Mouse (Mus musculus): ENCODE measurements at regions not wholly inside any gene's neighbourhood (a gene's known extent, or its start where the extent isn't known, plus 50 kb on each side); places are given as distances from the start of the nearest gene placed in this dataset.

DNA sequence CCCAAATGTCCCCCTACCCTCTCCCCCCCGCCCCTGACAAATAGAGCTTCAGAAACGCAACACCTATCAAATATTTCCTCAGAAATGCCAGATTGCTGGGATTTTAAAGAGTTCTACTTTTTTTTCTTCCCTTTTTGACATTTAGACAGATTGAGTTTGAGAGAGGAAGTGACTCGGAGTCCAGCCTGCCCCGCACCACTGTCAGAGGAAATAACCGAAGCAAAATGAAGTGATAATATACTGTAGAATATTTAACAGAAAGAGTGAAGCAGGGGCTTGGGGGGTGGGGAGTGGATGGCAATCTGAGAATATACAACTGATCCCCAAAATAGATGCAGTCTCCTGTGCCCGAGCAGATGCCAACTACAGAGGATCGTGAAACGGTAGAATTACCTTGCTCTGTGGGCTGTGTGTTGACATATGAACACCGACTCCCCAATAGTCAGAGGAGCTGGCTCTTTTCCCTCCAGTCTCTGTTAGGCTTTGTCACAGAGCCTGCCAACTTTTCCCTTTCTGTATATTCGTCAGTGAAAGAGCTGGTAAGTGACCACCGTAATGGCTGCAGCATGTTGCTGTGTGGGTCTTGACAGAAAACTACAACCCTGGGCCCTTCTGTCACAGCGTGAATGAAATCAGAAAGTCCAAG lies 2800.9 kb upstream of the Gm7489 start:
- ATAC-seq (ENCODE audit: insufficient number of reproducible peaks, low FRiP score, low TSS enrichment), result peak; percentile 64; the same call in 1 of the 2 replicates

DNA sequence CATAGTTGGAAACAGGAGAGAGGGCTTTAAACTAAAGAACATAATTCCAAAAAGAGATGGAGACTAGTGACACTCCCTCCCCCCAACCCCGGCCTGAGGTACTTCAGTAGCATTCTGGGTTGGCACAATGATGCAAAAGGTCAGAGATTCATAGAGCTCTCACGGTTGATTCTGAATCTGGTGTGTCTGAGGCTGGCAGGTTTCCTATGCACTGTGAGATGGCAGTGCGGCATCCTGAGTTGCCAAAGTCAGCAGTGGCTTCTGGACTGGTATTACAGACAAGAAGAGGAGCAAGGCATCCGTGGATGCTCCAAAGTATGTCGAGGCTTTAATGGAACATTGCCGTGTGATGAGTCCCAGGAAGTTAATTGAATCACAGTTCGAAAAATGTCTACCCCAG lies 2791.8 kb upstream of the Gm7489 start:
- no peak for ATAC-seq (ENCODE audit: insufficient number of reproducible peaks, low FRiP score, low TSS enrichment)

DNA sequence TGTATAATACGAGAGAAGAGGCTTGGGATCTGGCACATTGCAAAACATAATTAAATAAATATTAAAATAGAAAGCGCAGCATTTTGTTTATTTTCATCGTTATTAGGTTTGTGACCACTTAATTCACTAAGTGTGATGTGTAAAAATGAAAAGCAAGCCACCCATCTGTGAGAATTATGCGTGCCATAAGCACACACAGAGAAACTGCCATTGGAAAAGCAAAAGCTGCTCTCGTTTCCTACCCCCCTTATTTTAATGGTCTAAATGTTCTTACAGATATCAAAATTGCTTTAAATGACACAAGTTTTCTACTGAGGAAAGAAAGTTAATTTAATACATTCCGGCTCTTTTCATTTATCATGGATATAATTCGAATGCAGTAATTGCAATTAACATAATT lies 2780.8 kb upstream of the Gm7489 start:
- no peak for ATAC-seq (ENCODE audit: insufficient number of reproducible peaks, low FRiP score, low TSS enrichment)

DNA sequence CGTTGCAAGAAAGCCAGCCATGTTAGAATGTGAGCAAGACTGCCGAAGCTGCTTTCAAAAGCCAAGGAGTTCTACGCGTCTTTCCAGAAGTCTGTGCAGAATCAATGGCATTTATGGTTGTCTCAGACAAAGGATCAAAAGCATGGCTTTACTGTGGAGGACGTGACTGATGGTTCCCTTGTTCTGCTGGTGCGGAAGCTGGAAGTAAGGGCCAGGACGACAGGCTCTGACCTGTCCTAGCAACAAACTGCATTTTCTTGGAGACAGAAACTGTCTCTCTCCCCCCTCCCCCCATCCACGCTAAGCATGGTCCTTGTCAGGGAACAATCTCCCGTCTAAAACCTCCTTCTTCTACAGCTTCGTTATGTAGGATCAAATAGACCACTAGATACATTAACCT lies 2780.3 kb upstream of the Gm7489 start:
- no peak for ATAC-seq (ENCODE audit: insufficient number of reproducible peaks, low FRiP score, low TSS enrichment)

DNA sequence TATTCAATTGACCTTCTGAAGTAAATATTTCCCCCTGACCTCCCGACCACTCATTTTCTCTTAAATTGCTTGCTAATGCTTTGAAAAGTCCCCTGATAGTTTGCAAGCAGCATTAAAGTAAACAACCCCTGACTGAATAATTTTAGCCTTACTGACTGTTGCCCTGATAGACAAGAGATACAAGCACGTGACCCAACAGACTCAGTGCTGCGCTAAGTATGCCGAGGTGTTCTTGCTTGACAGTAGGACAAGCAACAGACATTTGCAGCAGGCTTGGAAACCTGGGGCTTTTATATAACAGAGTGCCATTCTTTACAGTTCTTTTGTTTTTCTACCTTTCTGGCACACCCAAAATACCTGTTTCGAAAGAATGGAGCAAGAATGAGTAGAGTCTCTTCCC lies 2779.9 kb upstream of the Gm7489 start:
- ATAC-seq (ENCODE audit: insufficient number of reproducible peaks, low FRiP score, low TSS enrichment), result no peak

DNA sequence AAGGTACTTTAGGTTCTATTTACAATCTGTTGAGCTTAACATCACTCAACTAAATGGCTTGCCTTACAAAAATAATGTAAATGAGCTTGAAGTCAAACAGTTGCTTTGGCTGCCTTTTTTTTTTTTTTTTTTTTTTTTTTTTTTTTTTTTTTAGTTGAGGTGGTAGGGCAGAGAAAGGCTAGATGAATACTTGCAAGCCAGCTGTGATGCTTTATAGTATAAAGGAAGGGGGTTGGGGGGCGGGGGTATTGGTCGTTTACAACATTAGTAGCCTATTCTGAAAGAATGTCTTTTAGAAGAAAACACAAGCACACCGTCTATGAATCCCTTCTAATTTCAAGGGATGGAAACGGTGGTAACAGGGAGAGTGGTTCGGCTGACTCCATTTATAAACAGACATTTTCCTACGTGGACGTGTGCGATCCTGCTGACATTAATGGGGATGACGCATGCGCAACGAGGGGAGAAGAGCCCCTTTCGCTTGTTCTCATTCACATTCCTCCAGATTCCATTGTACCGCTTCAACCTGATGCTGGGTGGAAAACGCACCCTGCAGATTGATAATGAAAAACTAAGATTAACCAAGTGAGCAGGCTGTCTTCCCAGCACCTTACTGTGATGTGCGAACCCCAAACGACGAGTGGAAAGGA lies 2779.2 kb upstream of the Gm7489 start:
- ATAC-seq (ENCODE audit: insufficient number of reproducible peaks, low FRiP score, low TSS enrichment), result no peak

DNA sequence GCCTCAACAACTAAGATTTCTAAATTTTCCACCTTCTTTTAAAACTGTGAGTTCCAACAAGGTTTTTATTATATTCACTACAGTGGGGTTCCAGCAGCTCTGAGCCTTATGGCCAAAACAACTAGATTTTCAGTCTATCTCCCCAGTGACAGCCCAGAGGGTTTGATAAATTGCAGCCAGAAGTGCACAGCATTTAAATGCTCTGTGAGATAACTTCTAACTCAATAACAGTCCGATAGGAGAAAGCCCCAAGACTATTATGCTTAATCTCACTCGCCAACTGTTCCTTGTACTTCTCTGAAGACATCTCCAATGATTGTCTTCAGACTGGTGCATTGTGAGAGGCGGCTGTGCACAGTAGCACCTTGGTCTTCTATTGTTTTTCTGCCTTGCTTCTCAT lies 2774.5 kb upstream of the Gm7489 start:
- ATAC-seq (ENCODE audit: insufficient number of reproducible peaks, low FRiP score, low TSS enrichment), result no peak

DNA sequence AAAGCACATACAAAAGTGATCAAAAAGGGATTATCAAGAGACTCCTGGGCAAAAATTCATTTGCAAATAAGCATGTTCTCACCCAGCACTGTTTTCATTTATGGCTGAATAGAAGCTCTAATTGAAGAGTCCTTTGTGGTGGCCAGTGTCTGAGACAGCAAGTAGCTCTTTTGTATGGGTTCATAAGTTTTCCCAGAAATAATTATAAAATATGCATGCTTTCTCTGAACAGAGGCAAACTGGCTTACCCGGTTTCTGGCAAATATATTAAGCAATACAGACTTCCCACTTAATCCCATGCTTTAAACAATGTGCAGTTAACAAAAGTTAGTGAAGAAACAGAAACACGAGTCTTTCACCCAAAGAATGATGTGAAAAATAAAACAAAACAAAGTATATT lies 2758.8 kb upstream of the Gm7489 start:
- ATAC-seq (ENCODE audit: insufficient number of reproducible peaks, low FRiP score, low TSS enrichment), result no peak

DNA sequence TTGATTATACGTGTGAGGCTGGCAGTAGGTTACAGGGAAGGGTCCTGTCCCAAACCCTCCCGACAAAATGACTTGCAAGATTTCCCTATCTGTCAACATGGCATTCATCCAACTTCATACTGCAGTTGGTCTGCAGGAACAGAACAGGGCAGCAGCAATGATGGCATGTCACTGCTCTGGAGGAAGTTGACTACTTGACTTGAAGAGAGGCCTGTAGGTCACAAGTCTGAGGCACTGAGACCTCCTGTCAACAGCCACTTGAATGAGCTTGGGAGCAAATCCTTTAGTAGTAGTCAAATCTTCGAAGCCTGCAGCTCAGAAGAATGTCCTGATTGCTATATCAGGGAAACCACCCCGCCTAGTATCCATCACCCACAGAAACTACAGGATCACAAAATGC lies 2753.7 kb upstream of the Gm7489 start:
- ATAC-seq (ENCODE audit: insufficient number of reproducible peaks, low FRiP score, low TSS enrichment), result no peak

DNA sequence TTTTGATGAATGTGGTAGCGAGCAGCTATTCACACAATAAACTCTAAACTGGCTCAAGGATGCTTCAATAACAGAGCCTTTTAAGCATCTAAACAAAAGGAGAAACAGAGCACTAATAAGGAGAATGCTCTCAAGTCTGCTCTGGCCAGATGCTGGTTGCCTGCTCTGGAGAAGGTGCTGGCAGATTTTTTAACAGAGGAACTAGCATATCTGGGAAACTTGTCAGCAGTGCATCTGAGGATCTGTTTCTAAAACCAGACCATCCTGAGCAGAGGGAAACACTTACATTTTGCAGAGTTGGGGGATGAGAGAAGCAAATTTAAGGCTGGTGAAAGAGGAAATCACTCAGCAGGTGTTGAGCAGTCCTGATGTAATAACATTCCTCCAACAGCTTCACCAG lies 2748.6 kb upstream of the Gm7489 start:
- ATAC-seq (ENCODE audit: insufficient number of reproducible peaks, low FRiP score, low TSS enrichment), result no peak

DNA sequence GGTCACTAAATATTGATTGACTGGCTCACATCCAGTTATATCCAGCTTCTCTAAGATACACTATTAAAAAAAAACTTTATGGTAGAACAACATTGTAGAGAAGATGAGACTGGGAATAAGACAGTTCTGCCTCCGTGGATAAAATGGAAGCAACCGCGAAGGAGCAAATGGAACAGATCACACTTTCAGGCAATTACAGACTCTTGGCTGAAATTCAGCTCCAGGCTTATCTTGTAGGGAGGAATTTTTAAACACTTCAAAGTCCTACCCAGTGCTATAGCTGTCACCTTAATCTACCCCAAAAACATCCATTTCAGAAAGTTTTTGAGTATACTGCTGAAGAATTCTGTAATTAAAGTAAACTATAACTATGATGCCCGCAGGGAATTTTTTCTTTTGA lies 2745.2 kb upstream of the Gm7489 start:
- ATAC-seq (ENCODE audit: insufficient number of reproducible peaks, low FRiP score, low TSS enrichment), result no peak

DNA sequence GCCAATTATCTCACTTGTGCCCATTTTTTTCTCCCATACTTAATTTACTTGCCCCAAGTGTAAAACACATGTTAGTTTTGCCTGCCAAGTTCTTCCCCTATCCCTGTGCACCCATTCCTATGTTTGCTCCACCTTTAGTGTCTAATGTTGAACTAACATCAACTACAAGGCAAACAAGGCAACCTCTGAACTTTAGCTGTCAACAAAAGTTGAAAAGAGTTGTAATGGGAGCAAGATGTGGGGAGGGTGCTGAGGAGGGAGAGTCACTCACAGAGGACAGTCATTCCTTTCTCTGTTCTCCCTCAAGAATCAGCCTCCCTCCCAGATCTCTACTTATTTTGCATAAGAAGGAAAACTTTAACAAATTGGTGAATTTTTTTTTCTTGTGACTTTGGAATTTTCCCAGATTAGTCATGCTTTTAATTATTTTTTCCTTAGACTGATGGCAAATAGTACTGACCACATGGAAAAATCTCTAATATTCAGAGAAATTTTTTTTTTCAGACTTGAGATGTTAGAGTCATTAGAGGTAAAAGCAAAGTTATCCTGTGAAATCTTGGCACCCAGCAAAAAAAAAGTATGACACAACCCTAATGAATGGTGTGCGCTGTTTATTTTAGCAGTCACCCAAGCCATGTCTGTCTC lies 2710.6 kb upstream of the Gm7489 start:
- no peak for ATAC-seq (ENCODE audit: insufficient number of reproducible peaks, low FRiP score, low TSS enrichment)

DNA sequence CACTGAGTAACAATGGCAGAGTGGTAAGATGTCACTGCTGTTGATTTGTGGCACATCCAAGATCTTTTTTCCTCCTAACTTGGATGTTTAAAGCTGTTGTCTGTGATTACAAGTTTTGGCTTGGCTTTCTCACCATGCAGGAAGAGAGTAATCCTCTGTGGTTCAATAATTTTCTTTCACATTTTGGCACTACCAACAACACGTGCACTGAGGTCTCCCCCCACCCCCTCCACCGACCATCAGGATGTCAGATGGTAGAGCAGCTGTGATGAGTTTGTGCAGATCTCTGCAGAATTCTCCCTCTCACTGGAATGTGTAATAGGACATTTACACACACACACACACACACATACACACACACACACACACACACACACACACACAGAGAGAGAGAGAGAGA lies 2708.2 kb upstream of the Gm7489 start:
- no peak for ATAC-seq (ENCODE audit: insufficient number of reproducible peaks, low FRiP score, low TSS enrichment)

DNA sequence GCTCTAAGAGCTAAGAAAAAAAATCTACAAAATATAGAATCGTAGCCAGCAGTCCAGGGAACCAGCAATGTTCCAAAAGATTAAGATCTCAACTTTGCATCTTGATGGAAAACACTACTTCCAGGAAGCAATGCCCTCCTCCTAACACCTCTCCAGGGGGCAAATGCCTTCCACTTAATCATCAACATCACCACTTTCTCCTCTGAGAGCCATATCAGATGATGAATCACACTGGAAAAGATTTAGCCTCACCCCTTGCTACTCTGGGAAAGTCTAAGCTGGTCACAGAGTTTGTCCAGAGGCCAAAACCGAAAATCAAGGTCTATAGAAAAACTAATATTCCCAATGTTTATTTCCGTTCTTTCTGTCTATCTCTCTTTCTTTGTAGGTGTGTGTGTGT lies 2695.6 kb upstream of the Gm7489 start:
- no peak for ATAC-seq (ENCODE audit: insufficient number of reproducible peaks, low FRiP score, low TSS enrichment)

DNA sequence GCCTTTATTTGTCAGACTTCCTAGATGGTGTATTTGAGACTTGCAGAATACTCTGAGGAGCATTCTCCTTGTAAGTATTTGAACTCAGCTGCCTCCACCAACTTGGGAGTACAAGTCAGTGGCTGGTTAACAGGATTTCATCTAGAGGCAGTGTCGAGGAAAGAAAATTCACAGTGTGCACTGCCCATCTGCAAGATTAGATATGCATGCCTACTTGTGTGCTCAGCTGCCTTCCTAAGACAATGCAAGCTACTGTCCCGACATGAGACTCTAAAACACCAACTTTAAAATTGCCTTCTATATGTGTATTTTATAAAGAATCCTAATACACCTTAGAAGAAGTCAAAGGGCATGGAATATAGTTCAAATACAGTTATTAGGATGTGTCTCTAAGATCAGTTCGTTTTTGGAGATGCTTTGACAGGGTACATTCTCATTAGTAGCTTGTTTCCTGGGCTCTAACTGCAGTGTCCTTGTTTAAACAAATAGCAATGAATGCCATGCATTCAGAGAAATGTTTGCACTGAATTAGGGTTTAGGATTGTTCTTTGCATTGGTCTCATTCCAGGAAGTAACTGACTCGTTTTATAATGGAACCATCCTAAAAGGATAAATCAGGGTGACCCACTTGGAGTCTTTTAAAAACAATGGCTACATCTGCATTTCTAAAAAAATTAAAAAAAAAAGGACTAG lies 2687.1 kb upstream of the Gm7489 start:
- ATAC-seq (ENCODE audit: insufficient number of reproducible peaks, low FRiP score, low TSS enrichment), result no peak

DNA sequence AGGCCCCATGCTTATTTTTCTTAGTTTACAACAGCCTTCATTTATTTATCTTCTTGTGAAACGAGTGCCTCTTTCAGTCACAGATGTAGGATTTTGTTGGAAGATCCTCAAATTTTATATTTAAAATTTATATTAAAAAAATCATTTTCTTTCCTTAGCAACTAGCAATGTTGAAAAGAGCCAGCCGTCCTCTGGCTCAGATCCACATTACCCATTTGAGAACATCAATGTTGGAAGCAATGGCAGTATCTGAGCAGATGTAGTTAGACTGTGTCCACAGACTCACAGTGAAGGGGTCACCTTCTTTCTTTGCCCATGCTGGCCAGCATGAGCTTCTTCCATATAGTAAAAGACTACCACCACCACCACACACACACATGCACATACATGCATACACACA lies 2681.4 kb upstream of the Gm7489 start:
- no peak for ATAC-seq (ENCODE audit: insufficient number of reproducible peaks, low FRiP score, low TSS enrichment)

DNA sequence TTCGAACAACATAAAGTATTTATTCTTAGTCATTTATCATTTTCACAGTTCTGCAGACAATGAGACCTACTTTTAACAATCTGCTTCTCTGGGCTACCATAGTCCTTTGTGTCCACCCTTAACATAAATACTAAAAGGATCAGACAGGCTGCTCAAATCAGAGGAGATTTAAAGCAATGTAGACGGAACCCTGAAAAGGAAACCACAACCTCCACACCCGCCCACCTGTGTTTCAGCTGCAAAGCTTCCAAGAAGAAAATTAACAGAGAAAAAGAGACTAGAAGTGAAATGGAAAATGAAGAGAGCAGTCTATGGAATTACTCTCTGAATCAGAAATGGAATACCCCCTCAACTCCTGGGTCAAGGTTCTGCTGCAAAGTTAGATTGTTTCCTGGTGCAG lies 2678.7 kb upstream of the Gm7489 start:
- no peak for ATAC-seq (ENCODE audit: insufficient number of reproducible peaks, low FRiP score, low TSS enrichment)

DNA sequence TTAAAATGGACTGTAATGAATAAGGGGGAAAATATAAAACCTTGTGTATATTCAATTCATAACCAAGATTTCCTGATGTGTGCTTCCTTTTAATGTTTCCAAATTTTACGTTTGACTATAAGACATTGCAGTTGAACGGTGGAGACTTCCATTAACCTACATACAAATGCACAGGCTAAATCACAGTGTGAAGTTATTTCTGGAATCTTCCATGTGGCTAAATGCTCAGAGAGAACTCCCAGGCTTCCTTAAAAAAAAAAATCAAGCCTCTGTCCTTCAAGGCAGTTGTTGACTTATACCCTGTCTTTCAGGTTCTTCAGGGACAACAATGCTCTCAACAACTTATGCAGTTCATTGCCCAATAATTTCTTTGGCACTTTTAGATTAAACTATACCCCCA lies 2677.9 kb upstream of the Gm7489 start:
- ATAC-seq (ENCODE audit: insufficient number of reproducible peaks, low FRiP score, low TSS enrichment), result no peak

DNA sequence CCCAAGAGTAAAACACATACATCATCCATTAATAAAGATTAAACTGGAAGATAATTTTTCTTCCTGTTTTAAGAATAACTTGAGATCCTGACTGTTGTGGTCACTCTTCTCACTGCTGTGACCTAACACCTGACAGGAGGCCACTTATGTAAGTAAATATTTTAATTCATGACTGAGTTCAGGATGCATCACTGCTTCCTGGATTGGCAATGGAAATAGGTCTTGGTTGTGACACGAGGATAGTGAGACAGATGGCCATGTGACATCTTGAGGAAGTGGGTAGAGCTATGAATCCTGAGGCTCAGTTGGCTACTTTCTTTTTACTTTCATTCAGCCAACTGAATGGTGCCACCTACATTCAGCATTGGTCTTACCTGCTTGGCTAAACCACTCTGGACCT lies 2649.8 kb upstream of the Gm7489 start:
- ATAC-seq (ENCODE audit: insufficient number of reproducible peaks, low FRiP score, low TSS enrichment), result no peak

DNA sequence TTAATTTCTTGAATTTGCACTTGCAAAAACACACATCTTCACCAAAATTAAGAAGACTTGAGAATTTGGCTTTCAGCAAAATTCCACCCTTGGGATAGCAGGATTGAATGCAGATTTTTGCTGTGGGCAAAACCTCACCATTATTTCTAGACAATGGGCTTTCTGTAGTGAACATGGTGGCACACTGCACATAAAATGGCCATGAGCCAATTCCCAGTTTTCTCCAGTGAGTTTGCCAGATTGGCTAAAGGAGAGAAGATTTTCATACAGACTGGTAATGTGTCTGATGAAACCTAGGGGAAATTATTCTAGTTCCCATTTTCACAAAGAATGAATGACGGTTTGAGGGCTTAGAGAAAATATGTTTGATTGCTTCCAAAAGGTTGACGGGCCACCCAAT lies 2640.1 kb upstream of the Gm7489 start:
- no peak for ATAC-seq (ENCODE audit: insufficient number of reproducible peaks, low FRiP score, low TSS enrichment)

DNA sequence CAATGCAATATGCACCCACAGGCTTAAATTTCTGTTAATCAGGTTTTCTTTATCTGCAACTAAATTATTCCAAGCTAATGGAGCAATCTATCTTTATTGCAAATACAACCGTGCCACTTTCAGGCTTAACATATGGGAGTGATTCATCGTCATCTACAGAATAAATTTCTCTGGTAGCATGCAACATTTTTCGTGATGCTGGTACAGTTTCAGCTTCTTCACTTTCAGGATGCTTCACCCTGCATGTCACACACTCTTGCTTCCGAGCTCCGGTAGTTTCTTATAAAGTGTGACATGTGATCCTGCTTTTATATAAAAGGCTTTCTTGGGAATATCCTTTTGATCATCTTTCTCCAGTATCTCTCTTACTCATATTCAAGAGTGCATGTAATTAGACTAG lies 2637.4 kb upstream of the Gm7489 start:
- ATAC-seq (ENCODE audit: insufficient number of reproducible peaks, low FRiP score, low TSS enrichment), result no peak

Data from cerebellum, adult (tissue).